Mouse (Mus musculus) gastrocnemius, adult 2 months (tissue): ENCODE results near the gene Jph4. TPM values are rescaled to one million over a fixed set of nuclear protein-coding genes. Genes with fewer than 3 reads are reported as not detected.
A peak's percentile ranks its signal among the peaks of the same experiment; 100 is the strongest.

Experiments
- DNase-seq: peaks from one replicate; pipeline ENCODE4 v3.0.0; 2022
- H3K27ac ChIP-seq: fragments of 200-600 bp; 2 replicates; pipeline ENCODE4 v1.8.1; 2022; ENCODE audit warnings: mild to moderate bottlenecking
- H3K4me3 ChIP-seq: fragments of 200-600 bp; 2 replicates; pipeline ENCODE4 v1.8.1; 2022; ENCODE audit warnings: mild to moderate bottlenecking, moderate library complexity
- CTCF ChIP-seq: fragments of 200-600 bp; IDR thresholded peaks from 2 replicates; pipeline ENCODE4 v1.8.1; 2022; ENCODE audit warnings: antibody characterized with exemption, mild to moderate bottlenecking, moderate library complexity
- intact Hi-C: fragments of 180-260 bp; cut with DNase I; formaldehyde crosslinking; loops from one replicate; pipeline ENCODE4 v1.15.1; 2025
- total RNA-seq, 2 experiments: library from RNA; stranded (reverse); gene quantifications; 2 replicates each; pipeline ENCODE4 v1.2.3; 2021

Gene Jph4
- total RNA-seq, 2 experiments from 2014 or later, result 0.08 TPM; not detected in 1

DNA sequence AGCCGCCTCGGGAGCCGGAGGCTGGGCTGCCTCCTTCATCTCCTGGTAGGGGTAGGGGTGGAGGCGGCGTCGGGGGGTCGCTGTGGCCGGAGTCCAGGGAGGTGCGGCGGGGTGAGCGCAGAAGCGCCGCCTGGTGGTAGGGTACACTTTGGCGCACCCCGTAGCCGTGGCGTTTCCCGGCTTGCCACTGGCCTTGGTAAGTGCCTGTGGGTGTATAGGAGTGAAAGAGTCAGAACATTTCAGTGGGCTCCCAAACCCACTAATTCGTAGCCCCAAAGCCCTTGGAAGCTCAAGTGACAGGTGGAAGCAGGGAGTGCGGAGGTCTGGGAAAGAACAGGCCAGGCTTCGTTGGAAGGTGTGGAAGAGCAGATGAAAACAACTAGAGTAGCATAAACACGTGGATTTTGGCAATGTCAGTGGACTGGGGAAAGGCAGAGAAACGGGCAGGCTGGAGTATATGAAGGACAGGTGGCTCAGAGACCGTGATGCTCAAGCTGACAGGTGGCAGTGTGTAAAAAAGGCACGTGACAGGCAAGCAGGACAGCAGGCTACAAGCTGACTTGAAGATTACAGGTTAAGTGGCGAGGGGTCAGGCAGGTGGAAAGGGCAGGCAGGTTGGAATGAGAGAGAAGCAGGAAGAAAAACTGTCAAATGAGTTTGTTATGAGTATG lies 2.6 kb downstream of the Jph4 start:
- intact Hi-C loops, result no loop called here
- peak; percentile 60 for TF ChIP-seq CTCF

DNA sequence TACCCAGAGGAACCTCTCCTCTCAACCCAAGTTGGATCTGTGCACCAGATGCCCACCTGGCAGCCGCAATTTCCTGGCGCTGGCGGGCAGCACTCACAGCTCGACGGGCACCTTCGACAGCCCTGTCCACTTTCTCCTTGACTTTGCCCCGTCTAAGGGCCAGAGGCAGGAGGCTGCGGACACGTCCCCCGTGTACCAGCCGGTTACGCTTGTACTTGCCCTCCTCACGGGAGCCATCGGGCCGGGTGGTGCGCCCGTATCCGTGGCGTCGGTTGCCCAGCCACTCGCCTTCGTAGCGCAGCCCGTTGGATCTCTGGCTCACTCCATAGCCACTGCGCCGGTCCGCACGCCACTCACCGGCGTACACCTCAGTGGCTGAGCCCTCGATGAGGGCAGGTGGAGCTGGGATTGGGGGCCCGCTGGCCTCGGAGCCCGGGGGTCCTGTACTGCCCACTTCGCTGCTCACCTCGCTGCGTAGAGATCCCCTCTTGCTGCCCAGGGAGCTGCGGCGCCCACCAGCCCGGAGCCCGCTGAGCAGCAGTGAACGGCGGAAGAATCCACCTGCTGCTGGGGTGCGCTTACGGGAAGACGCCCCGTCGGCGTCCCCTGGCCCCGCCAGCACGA lies 3.3 kb downstream of the Jph4 start:
- TF ChIP-seq CTCF, result no peak
- H3K4me3 ChIP-seq, result peak overlapping the region; percentile 78; the same call in 1 of the 2 replicates
- intact Hi-C loops, result no loop called here
- no peak overlapping the region for H3K27ac ChIP-seq
- DNase-seq, result no peak

More for the DNA sequence above, 2.6 kb downstream of the Jph4 start:
- peak overlapping the region; percentile 78 for H3K4me3 ChIP-seq
- DNase-seq, result no peak
- H3K27ac ChIP-seq, result no peak overlapping the region

DNA sequence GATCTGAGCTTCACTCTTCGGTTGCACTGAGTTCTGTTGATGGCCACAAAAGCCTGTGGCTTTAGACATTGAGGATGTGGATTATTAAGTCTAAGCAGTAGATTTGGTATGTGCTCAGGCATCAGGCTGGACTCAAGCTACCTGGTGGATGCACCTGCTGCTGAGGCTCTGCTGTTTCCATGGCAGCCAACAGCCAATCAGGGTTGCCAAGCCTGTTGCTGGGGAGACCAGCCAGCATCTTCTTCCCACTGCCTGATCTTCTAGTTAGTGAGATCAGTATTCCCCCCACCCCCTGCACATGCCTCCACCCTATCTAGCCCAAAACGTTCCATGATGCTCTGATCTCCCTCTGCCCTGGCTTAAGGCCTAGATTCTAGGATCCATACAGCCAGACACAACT lies 5.0 kb downstream of the Jph4 start:
- intact Hi-C loops, result no loop called here
- no peak overlapping the region for H3K4me3 ChIP-seq
- DNase-seq, result no peak
- H3K27ac ChIP-seq, result no peak overlapping the region
- no peak for TF ChIP-seq CTCF

DNA sequence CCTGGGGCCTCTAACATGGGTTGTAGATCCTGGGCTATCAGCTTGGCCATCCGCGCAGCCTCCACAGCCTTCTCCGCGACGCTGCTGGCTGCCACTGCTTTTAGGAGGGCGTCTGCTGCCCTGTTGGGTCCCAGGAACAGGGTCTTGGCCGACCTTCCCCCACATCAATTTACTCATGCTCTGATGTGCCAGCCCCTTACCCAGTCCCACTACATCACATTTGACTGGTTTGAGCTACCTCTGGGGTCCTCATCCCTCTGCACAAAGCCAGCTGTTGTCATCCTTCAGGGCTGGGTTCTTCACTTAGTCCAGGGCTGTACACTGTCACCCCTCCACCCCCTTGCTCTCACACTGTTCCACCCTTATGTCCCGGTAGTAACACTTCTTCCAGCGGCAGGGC lies 6.7 kb downstream of the Jph4 start:
- no peak overlapping the region for H3K27ac ChIP-seq
- no peak for TF ChIP-seq CTCF
- intact Hi-C loops, result no loop called here
- no peak overlapping the region for H3K4me3 ChIP-seq
- no peak for DNase-seq

DNA sequence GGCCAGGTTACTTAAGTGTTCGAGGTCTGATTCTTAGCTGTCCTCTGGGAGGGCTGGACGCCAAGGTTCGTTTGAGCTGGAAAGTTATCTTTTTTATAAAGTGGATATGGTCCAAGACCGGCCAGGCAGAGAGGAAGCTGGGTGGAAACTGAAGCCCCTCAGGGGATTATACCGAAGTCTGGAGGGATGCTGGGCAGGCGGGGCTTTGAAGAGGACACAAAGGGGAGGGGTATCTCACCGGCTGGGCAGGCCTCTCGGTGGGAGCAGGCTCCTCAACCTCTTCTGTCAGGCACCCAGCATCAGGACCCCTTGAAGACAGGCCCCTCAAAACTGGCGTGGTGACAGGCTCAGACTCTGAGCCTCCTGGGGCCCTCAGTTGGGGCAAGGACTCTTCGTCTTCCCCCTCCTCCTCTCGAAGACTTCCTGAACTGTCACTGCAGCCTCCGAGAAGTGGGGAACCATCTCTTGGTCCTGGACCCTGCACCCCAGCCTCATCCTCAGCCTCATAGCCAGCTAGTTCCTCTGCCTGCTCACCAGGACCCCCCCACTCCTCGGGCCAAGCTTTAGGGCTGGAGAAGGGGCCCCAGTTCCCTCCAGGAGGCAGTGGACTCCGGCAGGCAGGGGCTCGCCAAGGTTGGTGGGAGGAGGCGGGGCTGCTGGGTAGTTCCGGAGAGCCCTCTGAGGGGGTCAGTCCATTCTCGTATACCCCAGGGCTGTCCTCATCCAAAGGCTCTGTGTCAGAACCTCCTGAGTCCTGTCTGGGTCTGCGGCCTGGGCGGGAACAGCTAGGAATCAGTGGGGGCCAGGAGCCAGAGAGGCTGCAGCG lies 7.5 kb downstream of the Jph4 start:
- intact Hi-C loops, result no loop called here
- Histone ChIP-seq H3K27ac (no peak overlapping the region), H3K4me3 (no peak overlapping the region)
- no peak for TF ChIP-seq CTCF
- no peak for DNase-seq

DNA sequence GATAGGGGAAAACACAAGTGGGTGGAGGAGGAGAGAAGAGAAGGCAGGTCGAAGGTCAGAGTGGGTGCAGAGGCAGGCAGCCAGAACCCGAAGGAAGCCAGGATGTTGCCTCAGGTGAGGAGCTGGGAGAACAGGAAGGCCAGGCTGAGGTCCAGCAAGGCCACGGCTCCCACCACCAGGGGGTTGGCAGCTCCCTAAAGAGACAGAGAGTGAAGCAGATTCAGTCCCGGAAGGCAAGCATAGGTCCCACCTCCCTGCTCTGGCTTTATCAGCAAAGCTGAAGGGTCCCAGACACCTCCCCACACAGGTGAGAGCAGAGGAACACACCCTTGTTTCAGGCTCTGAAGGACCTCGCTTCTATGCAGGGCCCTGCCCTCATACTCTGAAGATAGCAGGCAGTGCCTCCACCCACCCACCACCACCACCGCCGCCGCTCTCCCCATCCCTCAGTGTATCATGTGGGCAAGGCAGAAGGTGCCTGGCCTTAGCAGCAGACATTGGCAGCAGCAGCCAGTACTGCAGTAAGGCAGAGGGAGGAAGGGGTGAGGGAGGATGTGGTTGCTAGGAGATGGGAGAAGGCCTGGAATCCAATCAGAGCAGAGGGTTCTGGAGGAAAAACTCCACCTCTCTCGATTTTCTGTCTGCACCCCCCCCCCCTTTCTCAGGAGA lies 8.4 kb downstream of the Jph4 start:
- H3K27ac ChIP-seq, result no peak overlapping the region
- DNase-seq, result no peak
- no peak for TF ChIP-seq CTCF
- no peak overlapping the region for H3K4me3 ChIP-seq
- intact Hi-C loops, result no loop called here

DNA sequence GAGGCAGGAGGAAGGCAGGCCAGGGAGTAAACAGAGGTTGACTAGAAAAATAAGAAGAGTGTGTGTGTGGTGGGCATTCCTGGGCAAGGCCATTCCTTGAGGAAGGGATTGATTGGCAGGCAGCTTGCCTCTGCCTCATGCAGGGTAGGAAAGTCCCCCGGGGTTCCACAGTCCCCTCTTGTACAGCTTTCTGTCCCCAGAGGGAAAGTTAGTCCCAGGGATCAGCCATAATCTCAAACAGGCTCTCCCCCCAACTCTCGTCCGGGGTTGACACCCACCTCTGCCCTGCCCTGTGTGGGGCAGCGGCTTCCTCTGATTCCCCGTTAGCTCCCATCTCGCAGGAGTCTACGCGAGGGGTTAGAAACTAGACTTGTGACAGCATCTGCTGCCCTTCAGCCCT lies 9.7 kb downstream of the Jph4 start:
- no peak for DNase-seq
- Histone ChIP-seq H3K27ac (peak overlapping the region; percentile 88; the same call in 1 of the 2 replicates), H3K4me3 (no peak overlapping the region)
- TF ChIP-seq CTCF, result no peak
- intact Hi-C loops, result no loop called here

DNA sequence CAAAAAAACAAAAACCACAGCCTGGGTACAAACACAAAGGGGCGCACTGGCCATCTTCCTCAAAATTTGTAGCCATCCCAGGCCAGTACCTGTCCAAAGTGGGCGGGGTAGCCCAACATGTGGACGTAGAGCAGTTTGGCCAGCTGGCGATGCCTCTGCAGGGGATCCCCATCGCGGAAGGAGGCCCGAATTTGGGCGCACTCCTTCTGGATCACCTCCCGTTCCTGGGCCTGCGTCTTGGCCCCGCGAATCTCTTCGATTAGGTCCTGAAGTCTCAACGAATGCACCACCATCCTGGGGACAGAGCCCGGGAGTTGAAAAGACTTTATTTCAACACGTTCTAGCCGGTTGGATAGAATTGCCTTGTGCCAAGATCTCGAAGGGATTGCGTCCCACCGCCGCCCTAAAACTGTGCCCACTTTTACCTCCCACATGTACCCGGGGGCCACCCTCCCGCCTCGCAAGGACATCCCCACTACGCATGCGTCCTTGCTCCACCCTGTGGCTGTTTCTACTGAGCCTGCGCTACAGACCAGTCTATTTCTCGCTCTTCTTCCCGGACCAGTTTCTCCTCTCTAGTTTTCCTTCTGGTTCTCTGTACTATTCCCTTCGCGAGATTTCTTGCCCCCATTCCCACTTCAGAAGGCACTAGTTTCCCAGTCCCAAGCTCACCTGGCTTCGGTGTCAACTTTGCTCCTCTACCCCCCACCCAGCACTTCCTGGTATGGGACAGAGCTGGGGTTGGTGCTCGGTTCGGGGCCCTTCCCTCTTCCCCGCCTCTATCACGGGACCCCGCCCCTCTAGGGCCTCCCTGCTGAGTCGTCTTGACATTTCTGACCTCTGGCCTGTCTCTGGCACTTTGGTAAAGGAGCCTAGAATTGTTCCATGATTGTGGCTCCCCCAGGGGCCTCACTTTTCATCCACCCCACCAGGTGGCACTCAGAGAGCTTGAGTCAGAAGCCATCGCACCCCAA lies 10.6 kb downstream of the Jph4 start, which contains the start of gene Ap1g2:
Ap1g2 (minus strand) TSS at position 758 of the 974 bp plus-strand sequence.
- peak; percentile 38 for TF ChIP-seq CTCF
- peak; percentile 90 for DNase-seq
- Histone ChIP-seq H3K4me3 (peak within 1 kb of the TSS; percentile 80), H3K27ac (peak within 1 kb of the TSS; percentile 88)
- intact Hi-C loops, result no loop called here

DNA sequence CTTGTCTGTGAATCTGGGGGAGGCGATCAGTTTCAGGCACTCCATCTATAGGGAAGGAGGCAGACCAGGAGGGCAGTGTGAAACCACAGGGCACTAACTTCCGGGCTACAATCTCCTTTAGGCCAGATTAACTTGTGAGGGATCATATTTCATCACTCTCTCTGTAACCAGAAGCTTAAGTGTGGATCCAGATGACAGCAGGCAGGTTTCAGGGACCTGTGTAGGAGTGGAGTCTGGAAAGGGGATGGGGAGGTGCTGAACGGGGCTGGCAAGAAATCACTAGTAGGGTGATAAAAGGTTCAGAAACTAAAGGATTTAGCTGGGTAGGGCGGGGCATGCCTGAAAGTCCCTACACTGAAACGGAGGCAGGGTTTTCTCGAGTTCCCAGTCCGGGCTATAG lies 11.3 kb downstream of the Jph4 start:
- Histone ChIP-seq H3K27ac (0 out of 2 replicates have a peak overlapping the region, but pooled peaks have one; percentile 88), H3K4me3 (peak overlapping the region; percentile 80)
- DNase-seq, result no peak
- intact Hi-C loops, result no loop called here
- no peak for TF ChIP-seq CTCF

DNA sequence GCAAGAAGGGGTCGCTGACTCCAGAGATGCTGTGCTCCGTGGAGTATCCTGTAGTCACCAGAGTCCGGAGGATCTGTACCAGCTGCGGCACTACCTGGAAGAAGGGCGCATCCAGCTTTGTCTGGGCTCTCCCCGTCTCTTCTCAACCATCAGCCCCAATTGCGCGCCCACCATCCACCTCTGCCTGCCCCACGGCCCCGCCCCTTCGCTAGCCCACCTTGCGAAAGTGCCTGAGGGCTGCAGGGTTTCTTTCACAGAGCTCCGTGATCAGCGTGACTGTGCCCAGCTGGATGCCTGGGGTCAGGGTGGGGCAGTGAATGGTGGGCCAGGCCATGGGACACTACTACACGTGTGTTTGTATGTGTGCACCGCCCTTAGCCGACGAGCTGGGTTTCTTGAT lies 12.4 kb downstream of the Jph4 start:
- no peak overlapping the region for H3K4me3 ChIP-seq
- H3K27ac ChIP-seq, result no peak overlapping the region
- no peak for TF ChIP-seq CTCF
- no peak for DNase-seq
- intact Hi-C loops, result loop anchor here (5.0 kb wide), 1 partner anchor 82 kb away; no protein-coding TSS in a partner anchor

DNA sequence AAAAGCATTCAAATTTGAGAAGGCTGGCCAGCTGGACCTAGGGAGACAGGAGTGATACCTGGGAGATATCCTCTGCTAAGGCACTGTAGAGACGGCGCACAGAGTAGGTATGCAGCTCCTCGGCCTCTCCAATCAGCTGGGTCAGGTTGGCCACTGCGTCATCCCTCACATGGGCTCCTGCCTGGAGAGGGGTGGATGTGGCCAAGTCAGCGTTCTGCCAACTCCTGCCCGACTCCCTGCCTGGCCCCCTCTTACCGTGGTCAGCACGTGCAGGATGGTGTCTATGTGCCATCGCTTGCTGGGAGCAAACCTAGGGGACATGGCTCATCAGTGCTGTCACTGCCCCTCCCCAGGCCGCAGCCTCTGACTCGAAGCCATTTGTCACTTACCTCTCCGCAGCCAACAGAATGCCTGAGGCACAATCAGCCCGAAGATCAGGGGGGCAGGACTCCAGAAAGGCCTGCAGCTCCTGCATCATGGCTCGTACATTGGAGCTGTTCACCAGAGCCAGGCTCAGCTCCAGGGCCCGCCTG lies 14.4 kb downstream of the Jph4 start:
- DNase-seq, result no peak
- no peak overlapping the region for H3K27ac ChIP-seq
- no peak overlapping the region for H3K4me3 ChIP-seq
- no peak for TF ChIP-seq CTCF
- intact Hi-C loops, result loop anchor here (5.0 kb wide), 1 partner anchor 80 kb away; no protein-coding TSS in a partner anchor
